Mouse (Mus musculus) heart, embryonic 15.5 days (tissue): Measurements from ENCODE around the gene Tas1r2. TPM values are rescaled to one million over a fixed set of nuclear protein-coding genes. Genes with fewer than 3 reads are reported as not detected.
A peak's percentile ranks its signal among the peaks of the same experiment; 100 is the strongest.

Experiments used
- ATAC-seq: fragments of 200-750 bp; cut with Nextera tagmentation; replicated peaks from 2 replicates; pipeline ENCODE4 v1.8.0; 2017; ENCODE audit warnings: low read depth, moderate TSS enrichment; ENCODE audit not compliant: insufficient number of reproducible peaks, insufficient read depth, low FRiP score
- H3K27ac ChIP-seq: fragments of 300-500 bp; sonication (generic); 2 replicates; pipeline ENCODE4 v1.5.1; 2015; ENCODE audit warnings: mild to moderate bottlenecking, inconsistent platforms
- H3K27me3 ChIP-seq: fragments of 300-500 bp; sonication (generic); 2 replicates; pipeline ENCODE4 v1.6.1; 2015; ENCODE audit warnings: inconsistent platforms
- H3K36me3 ChIP-seq: fragments of 300-500 bp; sonication (generic); 2 replicates; pipeline ENCODE4 v1.6.1; 2015; ENCODE audit warnings: mild to moderate bottlenecking, inconsistent platforms
- H3K4me1 ChIP-seq: fragments of 300-500 bp; sonication (generic); replicated peaks from 2 replicates; pipeline ENCODE4 v1.6.1; 2015; ENCODE audit warnings: inconsistent platforms
- H3K4me2 ChIP-seq: fragments of 300-500 bp; sonication (generic); 2 replicates; pipeline ENCODE4 v1.6.1; 2015; ENCODE audit warnings: inconsistent platforms, mild to moderate bottlenecking, moderate library complexity
- H3K4me3 ChIP-seq: fragments of 300-500 bp; sonication (generic); 2 replicates; pipeline ENCODE4 v1.5.1; 2015; ENCODE audit warnings: mild to moderate bottlenecking, inconsistent platforms
- H3K9ac ChIP-seq: fragments of 300-500 bp; sonication (generic); 2 replicates; pipeline ENCODE4 v1.6.1; 2015; ENCODE audit warnings: mild to moderate bottlenecking, inconsistent platforms
- H3K9me3 ChIP-seq: fragments of 300-500 bp; sonication (generic); replicated peaks from 2 replicates; pipeline ENCODE4 v1.6.1; 2016; ENCODE audit warnings: inconsistent platforms
- WGBS: fragments of 180-500 bp; shearing (Covaris S2); methylation state at CpG from one replicate; pipeline ENCODE4 v1.1.7; 2015; ENCODE audit warnings: mixed read lengths; 5-methylcytosine and 5-hydroxymethylcytosine counted together
- polyA plus RNA-seq: library from polyadenylated mRNA; unstranded; fragments of >200 nt; fragmentation: Nextera tagmentation; extraction: Ambion mirVana; gene quantifications from 2 replicates; pipeline ENCODE4 v1.2.1, GENCODE M21; 2015

The Tas1r2 gene
- polyA plus RNA-seq, 1 experiment from 2014 or later = not detected

- Histone ChIP-seq H3K4me1 (peaks cover 17% of the 10 kb centered on the region), H3K4me3 (peak overlapping the region; percentile 80), H3K4me2 (peak overlapping the region; percentile 86), H3K27me3 (no peaks in the 10 kb centered on the region), H3K36me3 (no peaks in the 10 kb centered on the region), H3K9me3 (no peaks in the 10 kb centered on the region), H3K9ac (peak overlapping the region; percentile 76), H3K27ac (peak overlapping the region; percentile 85; the same call in 1 of the 2 replicates)
- no peak for ATAC-seq
- 25% methylated on average over 21 of the region's 21 CpGs for WGBS
Observed at GRCm38 (mm10) chr4:139623434-139624115, 29.8 kb upstream of the Tas1r2 start.

GRCm38 (mm10) chr4:139624116-139624489 is 29.2 kb upstream of the Tas1r2 start:
- H3K4me2 ChIP-seq = peak overlapping the region; percentile 86; the same call in 1 of the 2 replicates
- 0 out of 2 replicates have a peak overlapping the region, but pooled peaks have one; percentile 80 for H3K4me3 ChIP-seq
- H3K9ac ChIP-seq = no peak overlapping the region
- no peaks in the 10 kb centered on the region for H3K27me3 ChIP-seq
- H3K36me3 ChIP-seq = no peaks in the 10 kb centered on the region
- H3K9me3 ChIP-seq = no peaks in the 10 kb centered on the region
- WGBS = 65% methylated on average over 5 of the region's 5 CpGs
- H3K4me1 ChIP-seq = peaks cover 17% of the 10 kb centered on the region
- no peak for ATAC-seq
- no peak overlapping the region for H3K27ac ChIP-seq

GRCm38 (mm10) chr4:139624706-139625105 is 28.6 kb upstream of the Tas1r2 start:
- Histone ChIP-seq H3K4me3 (no peak overlapping the region), H3K4me2 (peak overlapping the region; percentile 86; the same call in 1 of the 2 replicates), H3K36me3 (no peaks in the 10 kb centered on the region), H3K4me1 (peaks cover 17% of the 10 kb centered on the region), H3K27me3 (no peaks in the 10 kb centered on the region), H3K9ac (no peak overlapping the region), H3K27ac (no peak overlapping the region), H3K9me3 (no peaks in the 10 kb centered on the region)
- no peak for ATAC-seq
- 71% methylated on average over 10 of the region's 10 CpGs for WGBS

GRCm38 (mm10) chr4:139627361-139627760 is 26.0 kb upstream of the Tas1r2 start:
- ATAC-seq = no peak

GRCm38 (mm10) chr4:139630171-139630570 is 23.2 kb upstream of the Tas1r2 start:
- Histone ChIP-seq H3K4me1 (0 out of 2 replicates have a peak, but pooled peaks cover 6% of the 10 kb centered on the region), H3K4me3 (no peak overlapping the region), H3K4me2 (no peak overlapping the region), H3K9ac (no peak overlapping the region), H3K27ac (no peak overlapping the region), H3K36me3 (no peaks in the 10 kb centered on the region), H3K27me3 (no peaks in the 10 kb centered on the region), H3K9me3 (no peaks in the 10 kb centered on the region)
- WGBS = 68% methylated on average over 10 of the region's 10 CpGs
- no peak for ATAC-seq

More at GRCm38 (mm10) chr4:139627361-139627760, 26.0 kb upstream of the Tas1r2 start:
- Histone ChIP-seq H3K4me1 (peaks cover 19% of the 10 kb centered on the region), H3K36me3 (no peaks in the 10 kb centered on the region), H3K9me3 (no peaks in the 10 kb centered on the region), H3K9ac (no peak overlapping the region), H3K27me3 (no peaks in the 10 kb centered on the region), H3K4me2 (no peak overlapping the region), H3K27ac (no peak overlapping the region), H3K4me3 (no peak overlapping the region)
- WGBS = 91% methylated on average over 11 of the region's 11 CpGs

GRCm38 (mm10) chr4:139631141-139631540 is 22.2 kb upstream of the Tas1r2 start:
- ATAC-seq = no peak
- Histone ChIP-seq H3K36me3 (no peaks in the 10 kb centered on the region), H3K27me3 (no peaks in the 10 kb centered on the region), H3K9me3 (no peaks in the 10 kb centered on the region), H3K9ac (no peak overlapping the region), H3K4me1 (0 out of 2 replicates have a peak, but pooled peaks cover 6% of the 10 kb centered on the region), H3K27ac (no peak overlapping the region), H3K4me2 (no peak overlapping the region), H3K4me3 (no peak overlapping the region)
- WGBS = 61% methylated on average over 5 of the region's 5 CpGs

GRCm38 (mm10) chr4:139631569-139632253 is 21.6 kb upstream of the Tas1r2 start:
- no peaks in the 10 kb centered on the region for H3K9me3 ChIP-seq
- no peaks in the 10 kb centered on the region for H3K27me3 ChIP-seq
- no peak overlapping the region for H3K4me3 ChIP-seq
- H3K9ac ChIP-seq = no peak overlapping the region
- H3K4me1 ChIP-seq = 0 out of 2 replicates have a peak, but pooled peaks cover 6% of the 10 kb centered on the region
- 77% methylated on average over 7 of the region's 7 CpGs for WGBS
- no peak overlapping the region for H3K27ac ChIP-seq
- ATAC-seq = no peak
- no peaks in the 10 kb centered on the region for H3K36me3 ChIP-seq
- H3K4me2 ChIP-seq = no peak overlapping the region

GRCm38 (mm10) chr4:139632254-139632580 is 21.1 kb upstream of the Tas1r2 start:
- Histone ChIP-seq H3K36me3 (no peaks in the 10 kb centered on the region; the same call in 1 of the 2 replicates), H3K27ac (no peak overlapping the region), H3K9ac (no peak overlapping the region), H3K4me3 (no peak overlapping the region), H3K27me3 (no peaks in the 10 kb centered on the region), H3K9me3 (no peaks in the 10 kb centered on the region), H3K4me1 (0 out of 2 replicates have a peak, but pooled peaks cover 6% of the 10 kb centered on the region), H3K4me2 (no peak overlapping the region)
- WGBS = 78% methylated on average over 10 of the region's 10 CpGs
- no peak for ATAC-seq

GRCm38 (mm10) chr4:139636373-139636772 is 17.0 kb upstream of the Tas1r2 start:
- 27% methylated on average over 7 of the region's 7 CpGs for WGBS

GRCm38 (mm10) chr4:139637847-139638246 is 15.5 kb upstream of the Tas1r2 start:
- peaks cover 14% of the 10 kb centered on the region for H3K4me1 ChIP-seq
- no peaks in the 10 kb centered on the region; the same call in 1 of the 2 replicates for H3K36me3 ChIP-seq
- no peak overlapping the region for H3K4me2 ChIP-seq
- WGBS = 87% methylated on average over 9 of the region's 9 CpGs
- no peaks in the 10 kb centered on the region for H3K9me3 ChIP-seq
- peaks cover 26% of the 10 kb centered on the region for H3K27me3 ChIP-seq
- H3K4me3 ChIP-seq = no peak overlapping the region
- no peak for ATAC-seq
- no peak overlapping the region for H3K9ac ChIP-seq
- H3K27ac ChIP-seq = no peak overlapping the region

More at GRCm38 (mm10) chr4:139636373-139636772, 17.0 kb upstream of the Tas1r2 start:
- Histone ChIP-seq H3K9ac (no peak overlapping the region), H3K27me3 (peaks cover 15% of the 10 kb centered on the region), H3K4me2 (no peak overlapping the region), H3K4me1 (peaks cover 4% of the 10 kb centered on the region), H3K27ac (no peak overlapping the region), H3K36me3 (no peaks in the 10 kb centered on the region; the same call in 1 of the 2 replicates), H3K9me3 (no peaks in the 10 kb centered on the region), H3K4me3 (no peak overlapping the region)
- ATAC-seq = no peak

- no peak overlapping the region for H3K27ac ChIP-seq
- no peak for ATAC-seq
- WGBS = 91% methylated on average over 16 of the region's 16 CpGs
- H3K4me1 ChIP-seq = peaks cover 14% of the 10 kb centered on the region
- H3K4me3 ChIP-seq = no peak overlapping the region
- H3K9ac ChIP-seq = no peak overlapping the region
- H3K4me2 ChIP-seq = no peak overlapping the region
- no peaks in the 10 kb centered on the region; the same call in 1 of the 2 replicates for H3K36me3 ChIP-seq
- peaks cover 30% of the 10 kb centered on the region for H3K27me3 ChIP-seq
- no peaks in the 10 kb centered on the region for H3K9me3 ChIP-seq
Observed at GRCm38 (mm10) chr4:139638356-139638755, 15.0 kb upstream of the Tas1r2 start.
